Mouse (Mus musculus): ENCODE measurements around the gene Ascl5. TPM values are rescaled to one million over a fixed set of nuclear protein-coding genes. Genes with fewer than 3 reads are reported as not detected.

Gene Ascl5
- polyA plus RNA-seq, 1 experiment from 2014 or later: not detected

DNA sequence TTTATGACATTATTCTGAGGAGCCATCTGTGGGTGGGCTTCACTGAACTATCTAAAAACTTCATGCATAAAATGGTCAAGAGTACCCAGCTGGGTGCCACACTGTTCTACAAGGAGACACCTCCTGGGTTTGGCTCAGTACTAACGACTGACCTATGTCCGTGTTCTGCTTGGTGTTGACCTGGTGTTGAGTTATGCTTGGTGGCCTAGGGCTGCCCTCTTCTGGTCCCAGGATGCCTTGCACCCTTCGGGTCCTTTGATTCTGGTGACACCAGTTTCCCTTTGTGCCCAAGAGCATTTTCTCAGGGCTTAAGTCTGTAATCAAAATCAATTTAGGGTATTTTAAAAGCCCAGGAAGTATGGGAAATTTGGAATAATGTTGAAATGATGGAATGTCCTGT is 25.5 kb downstream of the Ascl5 start:
- Histone ChIP-seq H3K9me3 (replicated peaks; ENCODE audit: control insufficient read depth, low read length) (no peaks in the 10 kb centered on the region), H3K27me3 (ENCODE audit: control insufficient read depth, insufficient read depth, low read length) (no peaks in the 10 kb centered on the region), H3K27ac (replicated peaks; ENCODE audit: low read depth, low read length) (no peak overlapping the region), H3K9ac (replicated peaks; ENCODE audit: low read length) (no peak overlapping the region), H3K4me1 (ENCODE audit: control insufficient read depth, insufficient read depth, low read length) (no peaks in the 10 kb centered on the region), H3K36me3 (replicated peaks; ENCODE audit: control insufficient read depth, insufficient read depth, low read depth, low read length) (no peaks in the 10 kb centered on the region), H3K4me3 (ENCODE audit: low read depth, low read length) (no peak overlapping the region), H3K4me2 (ENCODE audit: low read depth, low read length) (no peak overlapping the region)
- WGBS: 10% methylated on average over 3 of the region's 3 CpGs
- ATAC-seq (replicated peaks; ENCODE audit: insufficient number of reproducible peaks, low FRiP score, low TSS enrichment, low read depth) (no peak), DNase-seq (ENCODE audit: low spot score) (peak; percentile 13)

DNA sequence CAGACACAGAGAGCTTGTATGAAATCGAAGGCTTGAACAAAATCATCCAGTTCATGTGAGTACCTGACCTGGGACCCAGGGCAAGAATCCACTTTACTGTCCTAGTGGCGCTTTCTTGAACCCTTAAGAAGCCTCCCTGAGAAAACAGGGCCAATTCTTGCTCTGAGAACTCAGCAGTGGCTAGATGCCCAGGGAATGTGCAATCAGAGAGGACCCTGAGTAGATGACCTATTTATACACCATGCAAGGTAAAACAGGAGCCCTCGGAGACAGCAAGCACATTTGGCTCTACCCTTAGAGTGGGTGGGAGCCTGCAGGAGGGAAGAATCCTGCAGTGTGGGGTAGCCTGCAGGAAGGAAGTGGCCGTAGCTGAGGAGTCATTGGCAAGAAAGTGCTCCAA is 27.1 kb downstream of the Ascl5 start:
- Histone ChIP-seq H3K36me3 (replicated peaks; ENCODE audit: control insufficient read depth, insufficient read depth, low read depth, low read length) (no peaks in the 10 kb centered on the region), H3K4me1 (ENCODE audit: control insufficient read depth, insufficient read depth, low read length) (no peaks in the 10 kb centered on the region), H3K27ac (replicated peaks; ENCODE audit: low read depth, low read length) (no peak overlapping the region), H3K9ac (replicated peaks; ENCODE audit: low read length) (no peak overlapping the region), H3K9me3 (replicated peaks; ENCODE audit: control insufficient read depth, low read length) (no peaks in the 10 kb centered on the region), H3K4me3 (ENCODE audit: low read depth, low read length) (no peak overlapping the region), H3K27me3 (ENCODE audit: control insufficient read depth, insufficient read depth, low read length) (no peaks in the 10 kb centered on the region), H3K4me2 (ENCODE audit: low read depth, low read length) (no peak overlapping the region)
- WGBS: 69% methylated on average over 4 of the region's 4 CpGs
- no peak for ATAC-seq (replicated peaks; ENCODE audit: insufficient number of reproducible peaks, low FRiP score, low TSS enrichment, low read depth)
- no peak for DNase-seq (ENCODE audit: low spot score)

DNA sequence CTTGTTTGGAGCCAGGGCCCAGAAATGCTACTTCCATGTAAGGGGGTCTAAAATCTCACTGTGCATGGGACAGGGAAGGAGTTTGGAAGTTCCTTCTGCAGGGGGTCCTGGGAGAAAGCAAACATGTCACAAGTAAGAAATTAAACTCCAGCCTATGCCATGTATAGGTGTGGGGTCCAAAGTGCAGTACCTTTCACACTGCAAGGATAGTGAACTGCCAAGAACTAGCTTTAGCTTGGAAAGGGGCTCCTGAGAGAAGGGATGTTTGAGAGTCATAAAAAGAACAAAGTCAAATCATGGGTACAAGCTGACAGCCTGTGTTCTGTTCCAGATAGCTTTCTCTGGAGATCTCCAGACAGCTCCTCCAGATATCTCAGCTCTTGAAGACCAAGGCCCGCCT is 30.6 kb downstream of the Ascl5 start:
- no peak for ATAC-seq (replicated peaks; ENCODE audit: insufficient number of reproducible peaks, low FRiP score, low TSS enrichment, low read depth)
- Histone ChIP-seq H3K4me3 (ENCODE audit: low read depth, low read length) (no peak overlapping the region), H3K4me2 (ENCODE audit: low read depth, low read length) (no peak overlapping the region), H3K9me3 (replicated peaks; ENCODE audit: control insufficient read depth, low read length) (no peaks in the 10 kb centered on the region), H3K4me1 (ENCODE audit: control insufficient read depth, insufficient read depth, low read length) (no peaks in the 10 kb centered on the region), H3K9ac (replicated peaks; ENCODE audit: low read length) (no peak overlapping the region), H3K27ac (replicated peaks; ENCODE audit: low read depth, low read length) (no peak overlapping the region), H3K27me3 (ENCODE audit: control insufficient read depth, insufficient read depth, low read length) (no peaks in the 10 kb centered on the region), H3K36me3 (replicated peaks; ENCODE audit: control insufficient read depth, insufficient read depth, low read depth, low read length) (no peaks in the 10 kb centered on the region)
- no peak for DNase-seq (ENCODE audit: low spot score)
- WGBS: 80% methylated on average over 1 of the region's 1 CpGs

DNA sequence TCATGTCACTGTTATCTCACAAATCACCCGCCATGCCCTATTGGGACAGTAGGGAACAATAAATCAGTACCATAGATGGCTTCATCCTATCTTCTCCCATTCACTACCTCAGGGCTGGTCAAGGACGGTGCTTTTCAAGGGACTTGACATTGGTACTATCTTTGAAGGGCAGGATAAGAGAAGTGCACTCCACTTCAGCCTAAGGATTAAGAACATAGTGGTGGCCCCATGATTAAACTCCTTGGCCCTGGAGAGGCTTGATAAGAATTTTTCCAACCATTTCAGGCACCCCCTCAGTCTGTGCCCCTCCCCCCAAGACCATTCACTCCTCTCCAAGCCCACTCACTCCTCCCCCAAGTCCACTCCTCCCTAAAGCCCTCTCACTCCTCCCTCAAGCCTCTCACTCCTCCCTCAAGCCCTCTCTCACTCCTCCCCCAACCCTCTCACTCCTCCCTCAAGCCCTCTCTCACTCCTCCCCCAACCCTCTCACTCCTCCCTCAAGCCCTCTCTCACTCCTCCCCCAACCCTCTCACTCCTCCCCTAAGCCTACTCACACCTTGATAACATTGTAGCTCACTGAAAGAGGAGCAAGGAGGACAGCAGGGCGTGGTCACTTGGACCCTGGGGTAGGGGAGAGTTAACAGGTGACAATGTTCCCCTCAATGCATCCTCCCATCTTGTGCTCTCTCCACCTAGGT is 35.5 kb downstream of the Ascl5 start:
- ATAC-seq (replicated peaks; ENCODE audit: insufficient number of reproducible peaks, low FRiP score, low TSS enrichment, low read depth): no peak
- no peak overlapping the region for H3K27ac ChIP-seq (replicated peaks; ENCODE audit: low read depth, low read length)
- H3K36me3 ChIP-seq (replicated peaks; ENCODE audit: control insufficient read depth, insufficient read depth, low read depth, low read length): no peaks in the 10 kb centered on the region
- H3K4me3 ChIP-seq (ENCODE audit: low read depth, low read length): no peak overlapping the region
- H3K9me3 ChIP-seq (replicated peaks; ENCODE audit: control insufficient read depth, low read length): no peaks in the 10 kb centered on the region
- no peaks in the 10 kb centered on the region for H3K4me1 ChIP-seq (ENCODE audit: control insufficient read depth, insufficient read depth, low read length)
- H3K4me2 ChIP-seq (ENCODE audit: low read depth, low read length): no peak overlapping the region
- DNase-seq (ENCODE audit: low spot score): no peak
- H3K9ac ChIP-seq (replicated peaks; ENCODE audit: low read length): no peak overlapping the region
- H3K27me3 ChIP-seq (ENCODE audit: control insufficient read depth, insufficient read depth, low read length): no peaks in the 10 kb centered on the region
- 84% methylated on average over 3 of the region's 3 CpGs for WGBS

DNA sequence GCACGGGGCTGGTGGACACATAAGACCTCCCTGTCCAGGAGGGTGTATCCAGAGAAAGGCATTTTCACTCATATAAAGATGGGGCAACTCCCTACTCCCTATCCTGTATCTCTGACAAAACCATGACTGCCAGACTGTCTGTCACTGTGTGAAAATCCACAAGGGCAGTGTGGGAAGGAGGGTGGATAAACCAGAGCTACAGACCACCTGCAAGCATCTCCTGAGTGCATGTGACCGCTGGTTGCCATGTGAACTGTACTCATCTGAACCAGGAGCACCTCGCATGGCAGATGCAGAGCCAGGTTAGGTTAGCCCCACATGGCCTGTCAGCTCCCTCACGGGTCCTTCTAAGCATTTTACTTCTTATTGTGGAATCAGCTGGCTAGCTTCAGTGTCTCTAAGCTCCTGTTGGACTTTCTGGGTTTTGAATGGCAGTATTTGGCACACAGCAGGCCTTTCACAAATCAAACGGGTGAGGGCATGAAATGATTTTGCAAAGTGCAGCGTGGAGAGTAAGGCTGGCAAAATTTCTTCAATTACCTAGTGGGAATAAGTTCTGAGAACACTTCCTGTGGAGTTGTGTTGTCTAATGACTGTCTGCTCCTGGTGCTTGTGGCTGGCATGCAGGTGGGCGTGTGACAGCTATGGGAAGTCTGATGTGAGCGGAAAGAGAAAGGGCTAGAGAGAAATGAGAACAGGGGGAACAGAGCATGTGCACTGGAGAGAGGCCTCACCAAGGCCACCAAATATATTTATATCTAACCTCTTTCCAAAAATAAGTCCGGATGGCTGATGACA is 39.0 kb downstream of the Ascl5 start:
- no peaks in the 10 kb centered on the region for H3K36me3 ChIP-seq (replicated peaks; ENCODE audit: control insufficient read depth, insufficient read depth, low read depth, low read length)
- H3K27ac ChIP-seq (replicated peaks; ENCODE audit: low read depth, low read length): no peak overlapping the region
- H3K4me2 ChIP-seq (ENCODE audit: low read depth, low read length): no peak overlapping the region
- no peak overlapping the region for H3K9ac ChIP-seq (replicated peaks; ENCODE audit: low read length)
- no peaks in the 10 kb centered on the region for H3K27me3 ChIP-seq (ENCODE audit: control insufficient read depth, insufficient read depth, low read length)
- H3K9me3 ChIP-seq (replicated peaks; ENCODE audit: control insufficient read depth, low read length): no peaks in the 10 kb centered on the region
- DNase-seq (ENCODE audit: low spot score) (no peak), ATAC-seq (replicated peaks; ENCODE audit: insufficient number of reproducible peaks, low FRiP score, low TSS enrichment, low read depth) (no peak)
- H3K4me3 ChIP-seq (ENCODE audit: low read depth, low read length): no peak overlapping the region
- 83% methylated on average over 9 of the region's 9 CpGs for WGBS
- no peaks in the 10 kb centered on the region for H3K4me1 ChIP-seq (ENCODE audit: control insufficient read depth, insufficient read depth, low read length)

DNA sequence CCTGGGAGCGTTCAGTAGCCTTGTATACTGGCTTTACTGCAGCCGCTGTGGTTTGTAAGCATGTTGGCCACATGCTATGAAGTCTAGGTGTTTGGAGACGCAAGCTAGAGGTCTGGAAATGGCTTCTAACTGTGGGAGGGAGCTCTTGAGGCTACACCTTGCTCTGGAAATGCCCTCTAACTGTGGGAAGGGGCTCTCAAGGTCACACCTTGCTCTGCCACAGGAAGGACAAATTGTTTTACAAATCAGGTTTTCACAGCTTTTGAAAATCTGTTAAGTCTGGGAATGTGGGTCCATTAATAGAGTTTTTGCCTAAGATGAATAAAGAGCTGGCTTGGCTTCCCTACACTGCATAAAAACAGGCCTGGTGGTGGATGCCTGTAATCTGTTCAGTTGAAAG is 43.1 kb downstream of the Ascl5 start:
- H3K27me3 ChIP-seq (ENCODE audit: control insufficient read depth, insufficient read depth, low read length): no peaks in the 10 kb centered on the region
- H3K4me2 ChIP-seq (ENCODE audit: low read depth, low read length): no peak overlapping the region
- H3K9ac ChIP-seq (replicated peaks; ENCODE audit: low read length): no peak overlapping the region
- no peak overlapping the region for H3K27ac ChIP-seq (replicated peaks; ENCODE audit: low read depth, low read length)
- H3K36me3 ChIP-seq (replicated peaks; ENCODE audit: control insufficient read depth, insufficient read depth, low read depth, low read length): no peaks in the 10 kb centered on the region
- ATAC-seq (replicated peaks; ENCODE audit: insufficient number of reproducible peaks, low FRiP score, low TSS enrichment, low read depth) (no peak), DNase-seq (ENCODE audit: low spot score) (no peak)
- no peaks in the 10 kb centered on the region for H3K4me1 ChIP-seq (ENCODE audit: control insufficient read depth, insufficient read depth, low read length)
- H3K9me3 ChIP-seq (replicated peaks; ENCODE audit: control insufficient read depth, low read length): no peaks in the 10 kb centered on the region
- 78% methylated on average over 3 of the region's 3 CpGs for WGBS
- H3K4me3 ChIP-seq (ENCODE audit: low read depth, low read length): no peak overlapping the region

DNA sequence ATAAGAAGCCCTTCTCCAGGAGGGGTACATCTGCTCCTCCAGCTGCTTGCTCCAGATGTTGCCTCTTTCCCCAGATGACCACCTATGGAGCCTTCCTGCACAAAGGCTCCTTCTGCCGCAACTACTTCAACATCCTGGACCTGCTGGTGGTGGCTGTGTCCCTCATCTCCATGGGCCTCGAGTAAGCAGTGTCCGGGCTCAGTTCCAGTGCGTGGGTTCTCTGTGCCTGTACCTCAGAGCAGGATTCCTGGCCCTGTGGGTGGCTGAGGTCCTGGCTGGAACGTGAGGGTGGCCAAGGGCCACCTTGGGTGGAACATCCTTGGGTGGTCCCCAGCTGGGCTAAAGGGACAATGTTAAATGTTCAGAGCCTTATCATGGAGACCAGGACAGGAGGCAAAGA is 44.2 kb downstream of the Ascl5 start:
- no peaks in the 10 kb centered on the region for H3K27me3 ChIP-seq (ENCODE audit: control insufficient read depth, insufficient read depth, low read length)
- no peaks in the 10 kb centered on the region for H3K36me3 ChIP-seq (replicated peaks; ENCODE audit: control insufficient read depth, insufficient read depth, low read depth, low read length)
- WGBS: 78% methylated on average over 5 of the region's 5 CpGs
- DNase-seq (ENCODE audit: low spot score) (no peak), ATAC-seq (replicated peaks; ENCODE audit: insufficient number of reproducible peaks, low FRiP score, low TSS enrichment, low read depth) (no peak)
- no peak overlapping the region for H3K9ac ChIP-seq (replicated peaks; ENCODE audit: low read length)
- no peaks in the 10 kb centered on the region for H3K4me1 ChIP-seq (ENCODE audit: control insufficient read depth, insufficient read depth, low read length)
- H3K27ac ChIP-seq (replicated peaks; ENCODE audit: low read depth, low read length): no peak overlapping the region
- no peaks in the 10 kb centered on the region for H3K9me3 ChIP-seq (replicated peaks; ENCODE audit: control insufficient read depth, low read length)
- no peak overlapping the region for H3K4me3 ChIP-seq (ENCODE audit: low read depth, low read length)
- no peak overlapping the region for H3K4me2 ChIP-seq (ENCODE audit: low read depth, low read length)

Measured in embryonic facial prominence, embryonic 11.5 days (tissue).